Mouse (Mus musculus): ENCODE results near the gene Olfr282.

DNA sequence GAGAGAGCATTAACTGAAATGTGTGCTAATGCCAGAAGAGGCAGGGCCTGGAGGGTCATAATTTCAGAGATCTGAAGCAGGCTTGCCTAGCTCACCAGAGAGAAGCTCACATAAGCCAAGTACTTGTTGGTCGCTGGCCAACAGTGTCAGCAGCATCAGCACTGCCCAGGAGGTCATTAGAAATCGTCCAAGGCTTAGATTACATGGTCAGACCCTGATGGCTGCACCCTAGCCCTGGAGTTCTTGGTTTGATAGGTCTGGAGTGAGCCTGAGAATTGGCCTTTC lies 39.2 kb upstream of the Olfr282 start:
- no peak for TF ChIP-seq TAL1 (IDR thresholded peaks at IDR 0.05; ENCODE audit: low read length)
- TF ChIP-seq GATA1 (IDR thresholded peaks at IDR 0.05; ENCODE audit: low read length) = no peak

Data from erythroblast, embryonic 14.5 days (primary cell).